Mouse (Mus musculus) stomach, postnatal 0 days (tissue): Measurements from ENCODE around the gene Pgm5. TPM values are rescaled to one million over a fixed set of nuclear protein-coding genes. Genes with fewer than 3 reads are reported as not detected.
A peak's percentile ranks its signal among the peaks of the same experiment; 100 is the strongest.

Experiments used
- ATAC-seq: fragments of 200-750 bp; cut with Nextera tagmentation; 2 replicates; pipeline ENCODE4 v1.8.0; 2017; ENCODE audit not compliant: low FRiP score, low TSS enrichment
- DNase-seq: peaks from one replicate; pipeline ENCODE4 v3.0.0-alpha.2; 2016; ENCODE audit warnings: low spot score
- H3K27ac ChIP-seq: fragments of 300-500 bp; sonication (generic); replicated peaks from 2 replicates; pipeline ENCODE4 v1.5.1; 2014; ENCODE audit warnings: mild to moderate bottlenecking, control low read depth
- H3K27me3 ChIP-seq: fragments of 300-500 bp; sonication (generic); 2 replicates; pipeline ENCODE4 v1.6.1; 2014; ENCODE audit warnings: low read length; ENCODE audit not compliant: control insufficient read depth, insufficient read depth
- H3K36me3 ChIP-seq: fragments of 300-500 bp; sonication (generic); 2 replicates; pipeline ENCODE4 v1.6.1; 2014; ENCODE audit warnings: low read length, mixed read lengths; ENCODE audit not compliant: control insufficient read depth, insufficient read depth
- H3K4me1 ChIP-seq: fragments of 300-500 bp; sonication (generic); replicated peaks from 2 replicates; pipeline ENCODE4 v1.6.1; 2014; ENCODE audit warnings: antibody characterized with exemption; ENCODE audit not compliant: control insufficient read depth, insufficient read depth
- H3K4me2 ChIP-seq: fragments of 300-500 bp; sonication (generic); replicated peaks from 2 replicates; pipeline ENCODE4 v1.6.1; 2014; ENCODE audit warnings: low read depth, mild to moderate bottlenecking, control low read depth, moderate library complexity
- H3K4me3 ChIP-seq: fragments of 300-500 bp; sonication (generic); 2 replicates; pipeline ENCODE4 v1.5.1; 2014; ENCODE audit warnings: low read depth, low read length, control low read depth
- H3K9ac ChIP-seq: fragments of 300-500 bp; sonication (generic); 2 replicates; pipeline ENCODE4 v1.6.1; 2014; ENCODE audit warnings: mild to moderate bottlenecking, low read length, control low read depth, mixed read lengths
- H3K9me3 ChIP-seq: fragments of 300-500 bp; sonication (generic); 2 replicates; pipeline ENCODE4 v1.6.1; 2016; ENCODE audit warnings: low read length; ENCODE audit not compliant: control insufficient read depth
- CTCF ChIP-seq: IDR thresholded peaks from 2 replicates; pipeline ENCODE4 v1.5.1; 2016; ENCODE audit warnings: antibody characterized with exemption, low read depth, mild to moderate bottlenecking, moderate library complexity
- EP300 ChIP-seq: optimal IDR thresholded peaks from 2 replicates; pipeline ENCODE3; 2016; ENCODE audit warnings: antibody characterized with exemption
- WGBS: fragments of 180-500 bp; shearing (Covaris S2); extraction: QIAGEN DNeasy Blood & Tissue Kit; methylation state at CpG from one replicate; pipeline ENCODE4 v1.1.7; 2014; 5-methylcytosine and 5-hydroxymethylcytosine counted together
- polyA plus RNA-seq: library from polyadenylated mRNA; unstranded; fragments of >200 nt; fragmentation: Nextera tagmentation; extraction: Ambion mirVana; gene quantifications from 2 replicates; pipeline ENCODE4 v1.2.1, GENCODE M21; 2015

The Pgm5 gene
- polyA plus RNA-seq, 1 experiment from 2014 or later: 6.3 TPM

DNA sequence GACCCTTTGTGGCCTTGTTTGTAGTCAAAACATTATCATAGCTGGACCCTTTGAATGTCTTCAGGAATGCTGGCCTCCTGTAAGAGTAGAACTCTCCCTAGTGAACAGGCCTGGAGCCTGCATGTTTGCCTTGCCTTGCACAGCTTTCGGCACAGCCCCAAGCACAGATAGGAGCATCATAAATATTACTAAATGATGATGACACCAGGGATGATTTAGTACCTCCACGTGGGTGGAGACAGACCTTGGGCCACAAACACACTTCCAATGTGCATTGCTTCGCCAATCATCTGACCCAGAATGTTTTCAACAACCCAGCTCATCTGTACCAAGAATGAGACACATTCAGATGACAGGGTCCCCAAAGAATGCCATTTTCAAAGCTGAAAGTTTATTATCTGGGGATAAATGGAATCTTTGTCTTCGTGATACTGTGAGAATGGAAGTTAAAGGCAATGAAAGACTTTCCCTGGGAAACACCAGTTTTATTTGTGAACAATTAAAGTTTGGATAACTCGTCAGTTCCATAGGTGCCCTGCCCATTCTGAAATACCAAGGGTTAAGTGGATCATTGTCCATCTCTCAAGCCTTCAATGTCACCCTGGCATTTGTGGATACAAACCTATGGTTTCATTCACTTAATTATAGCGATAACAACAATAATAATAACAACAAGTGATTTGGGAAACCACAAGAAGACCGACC is 49.4 kb downstream of the Pgm5 start:
- no peak for ATAC-seq
- DNase-seq: no peak
- peaks cover 2% of the 10 kb centered on the region; the same call in 1 of the 2 replicates for H3K36me3 ChIP-seq
- no peak overlapping the region for H3K4me3 ChIP-seq
- no peak overlapping the region for H3K27ac ChIP-seq
- 75% methylated on average over 7 of the region's 7 CpGs for WGBS
- H3K27me3 ChIP-seq: no peaks in the 10 kb centered on the region
- H3K9ac ChIP-seq: no peak overlapping the region
- H3K9me3 ChIP-seq: no peaks in the 10 kb centered on the region
- no peak overlapping the region for H3K4me2 ChIP-seq
- no peaks in the 10 kb centered on the region for H3K4me1 ChIP-seq
- no peak for TF ChIP-seq CTCF
- no peak for TF ChIP-seq EP300

DNA sequence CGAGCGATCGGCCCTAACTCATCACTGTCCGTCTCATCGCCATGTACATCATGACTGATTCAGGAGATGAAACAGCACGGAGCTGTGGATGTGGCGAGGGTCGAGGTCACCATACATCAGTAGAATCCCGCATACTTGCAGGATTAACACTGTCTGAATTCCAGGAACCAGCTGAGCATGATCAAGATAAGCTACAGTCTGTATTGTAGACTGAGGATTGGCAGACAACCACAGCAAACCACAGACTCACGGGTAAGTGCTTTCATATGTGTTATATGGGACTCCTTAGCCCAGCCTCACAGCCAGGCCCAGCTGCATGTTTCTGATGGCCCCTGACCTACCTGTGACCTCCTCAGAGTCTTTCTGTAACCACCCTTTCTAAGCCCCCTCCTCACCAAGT is 50.2 kb downstream of the Pgm5 start:
- Histone ChIP-seq H3K9me3 (no peaks in the 10 kb centered on the region), H3K4me1 (no peaks in the 10 kb centered on the region), H3K27ac (no peak overlapping the region), H3K36me3 (peaks cover 2% of the 10 kb centered on the region; the same call in 1 of the 2 replicates), H3K4me2 (no peak overlapping the region), H3K27me3 (no peaks in the 10 kb centered on the region), H3K9ac (no peak overlapping the region), H3K4me3 (no peak overlapping the region)
- TF ChIP-seq CTCF: no peak
- DNase-seq (no peak), ATAC-seq (0 out of 2 replicates have a peak, but pooled peaks have one; percentile 47)
- 51% methylated on average over 10 of the region's 10 CpGs for WGBS

DNA sequence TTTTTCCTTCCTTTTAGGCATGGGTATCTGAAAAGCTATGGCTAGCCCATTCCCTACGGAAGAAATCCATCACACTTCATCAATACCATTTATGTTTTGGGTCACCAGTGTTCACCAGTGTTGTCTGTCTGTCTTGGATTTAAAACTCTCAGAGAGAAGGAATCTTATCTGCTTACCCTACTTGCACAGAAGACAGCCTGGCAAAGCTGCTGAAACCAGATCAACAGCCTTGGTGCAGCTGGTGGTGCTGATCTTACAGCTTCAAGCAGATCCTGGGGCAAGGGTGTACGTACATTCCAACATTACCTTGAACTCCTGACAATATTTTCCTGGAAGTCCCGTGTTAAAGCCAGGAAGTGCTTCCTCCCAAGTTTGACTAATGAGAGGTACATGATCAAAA is 55.6 kb downstream of the Pgm5 start:
- TF ChIP-seq EP300 (no peak), CTCF (no peak)
- Histone ChIP-seq H3K9me3 (no peaks in the 10 kb centered on the region), H3K4me1 (no peaks in the 10 kb centered on the region), H3K27me3 (no peaks in the 10 kb centered on the region), H3K4me2 (no peak overlapping the region), H3K9ac (no peak overlapping the region), H3K4me3 (no peak overlapping the region), H3K36me3 (no peaks in the 10 kb centered on the region), H3K27ac (no peak overlapping the region)
- ATAC-seq: no peak
- DNase-seq: no peak
- WGBS: 81% methylated on average over 3 of the region's 3 CpGs

DNA sequence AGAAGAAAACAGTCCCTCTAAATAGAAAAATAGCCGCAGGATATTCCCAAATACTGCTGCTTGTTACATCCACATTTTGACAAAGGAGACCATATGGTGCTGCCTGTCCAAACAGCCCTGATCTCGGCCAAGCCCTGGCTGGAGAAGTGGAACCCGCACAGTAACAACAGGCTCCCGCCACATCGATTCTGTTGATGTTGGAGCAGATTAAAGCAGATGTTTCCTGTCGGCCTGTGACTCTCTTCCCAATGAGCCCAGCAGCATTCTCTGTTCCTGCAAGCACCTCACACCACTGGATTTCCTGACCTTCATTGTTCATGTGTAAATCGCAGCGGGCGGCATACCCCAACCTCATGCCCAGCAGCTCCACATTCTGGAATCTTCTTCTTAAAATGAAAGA is 64.0 kb downstream of the Pgm5 start:
- no peaks in the 10 kb centered on the region for H3K27me3 ChIP-seq
- H3K9ac ChIP-seq: no peak overlapping the region
- H3K27ac ChIP-seq: 0 out of 2 replicates have a peak overlapping the region, but pooled peaks have one; percentile 18
- TF ChIP-seq EP300: no peak
- TF ChIP-seq CTCF: no peak
- no peaks in the 10 kb centered on the region for H3K9me3 ChIP-seq
- DNase-seq (no peak), ATAC-seq (no peak)
- no peaks in the 10 kb centered on the region for H3K4me1 ChIP-seq
- no peak overlapping the region for H3K4me3 ChIP-seq
- WGBS: 43% methylated on average over 9 of the region's 9 CpGs
- H3K36me3 ChIP-seq: no peaks in the 10 kb centered on the region
- H3K4me2 ChIP-seq: no peak overlapping the region; the same call in 1 of the 2 replicates

DNA sequence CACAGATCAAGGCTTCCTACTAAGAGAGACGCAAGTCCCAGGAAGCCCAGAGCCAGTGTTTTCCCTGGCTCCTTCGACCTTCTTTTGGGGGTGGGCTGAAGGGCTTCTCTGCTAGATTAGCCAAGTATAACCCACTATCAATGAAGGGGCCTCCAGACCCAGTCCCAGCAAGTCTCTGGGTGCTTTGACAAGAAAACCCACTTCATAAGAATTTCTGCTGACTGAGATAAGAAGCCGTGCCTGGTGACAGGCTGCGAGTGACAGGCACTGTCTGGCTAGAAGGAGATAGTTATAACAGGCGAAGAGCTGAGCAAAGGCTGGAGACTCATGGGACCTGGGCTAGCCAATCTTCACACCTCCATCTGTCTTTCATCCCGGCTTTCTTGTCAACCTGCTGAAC is 67.3 kb downstream of the Pgm5 start:
- Histone ChIP-seq H3K4me2 (no peak overlapping the region), H3K4me3 (no peak overlapping the region), H3K9me3 (no peaks in the 10 kb centered on the region), H3K36me3 (no peaks in the 10 kb centered on the region), H3K4me1 (no peaks in the 10 kb centered on the region), H3K27me3 (no peaks in the 10 kb centered on the region), H3K9ac (no peak overlapping the region), H3K27ac (no peak overlapping the region)
- WGBS: 71% methylated on average over 6 of the region's 6 CpGs
- ATAC-seq (no peak), DNase-seq (no peak)
- TF ChIP-seq CTCF (no peak), EP300 (no peak)

DNA sequence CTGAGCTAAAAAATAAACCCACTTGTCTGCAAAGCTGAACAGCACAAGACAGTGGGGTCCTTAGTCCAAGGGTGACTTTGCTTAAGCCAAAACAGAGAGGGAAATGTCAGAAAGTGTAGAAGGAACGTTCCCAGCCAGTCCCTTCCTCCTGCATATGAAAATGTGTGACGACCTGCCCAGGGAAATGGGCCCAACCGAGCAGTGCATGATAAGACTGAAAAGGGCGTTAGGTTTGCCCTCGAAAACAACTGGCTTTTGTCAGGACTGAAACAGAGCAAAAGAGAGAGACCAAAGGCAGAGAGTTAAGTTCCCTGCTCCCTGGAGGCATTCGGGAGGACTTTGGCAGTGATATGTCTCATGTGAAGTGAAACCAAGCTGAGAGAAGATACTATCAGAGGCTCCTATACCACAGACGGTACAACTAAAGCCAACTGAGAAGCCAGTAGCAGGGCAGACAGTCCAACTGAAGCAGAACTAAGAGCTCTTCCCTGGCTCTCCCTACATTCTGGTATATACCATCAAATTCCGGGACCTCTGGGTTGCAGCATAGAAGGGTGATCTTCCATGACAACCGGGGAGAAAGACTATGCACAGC is 68.0 kb downstream of the Pgm5 start:
- no peaks in the 10 kb centered on the region for H3K9me3 ChIP-seq
- no peak overlapping the region for H3K4me2 ChIP-seq
- ATAC-seq: no peak
- no peaks in the 10 kb centered on the region for H3K36me3 ChIP-seq
- WGBS: 82% methylated on average over 9 of the region's 9 CpGs
- H3K27ac ChIP-seq: no peak overlapping the region
- H3K27me3 ChIP-seq: no peaks in the 10 kb centered on the region
- DNase-seq: no peak
- no peak overlapping the region for H3K4me3 ChIP-seq
- TF ChIP-seq EP300 (no peak), CTCF (no peak)
- H3K4me1 ChIP-seq: no peaks in the 10 kb centered on the region
- H3K9ac ChIP-seq: no peak overlapping the region
